ENCODE assay signal across 24 mouse cellular contexts in genomic region chr16:75344201-75344927, GRCm38 (mm10).
A peak's percentile ranks its signal among the peaks of the same experiment; 100 is the strongest.
DNase-seq lines count a peak whose midpoint lies in the region; ATAC-seq and TF ChIP-seq lines count a peak whose summit lies in the region.
"Had no signal": no experiment of that assay in that cellular context is flagged by ENCODE, and none has a peak within 500 bp of the region (broad histone marks: within the 10 kb centered on the region; RNA-seq: fewer than 3 reads in every experiment).

No protein-coding gene starts in this region.

- ATAC-seq in liver, postnatal 0 days: no peak
- ATAC-seq in neural tube, embryonic 12.5 days (ENCODE audit: low FRiP score, low read depth): 0 out of 2 replicates have a peak, but pooled peaks have one; percentile 53
- ATAC-seq in liver, embryonic 13.5 days (ENCODE audit: low read depth): peak; percentile 50; the same call in 1 of the 2 replicates

- no peak overlapping the region for H3K27ac ChIP-seq in liver, postnatal 0 days (ENCODE audit: low read depth)
- no peak overlapping the region for H3K27ac ChIP-seq in neural tube, embryonic 12.5 days
- H3K27ac ChIP-seq in liver, embryonic 13.5 days: no peak overlapping the region; the same call in 1 of the 2 replicates
- H3K27ac ChIP-seq in gastrocnemius, adult 2 months: no peak overlapping the region
- H3K27ac ChIP-seq: forebrain, embryonic 10.5 days; heart, embryonic 15.5 days; hindbrain, embryonic 13.5 days; left cerebral cortex, adult 2 months; limb, embryonic 15.5 days; macrophage; stomach, embryonic 15.5 days had no signal

- no peak for TF ChIP-seq EP300 in liver, postnatal 0 days (IDR thresholded peaks at IDR 0.05; ENCODE audit: low read depth)

- no peaks in the 10 kb centered on the region for H3K4me1 ChIP-seq in liver, postnatal 0 days (ENCODE audit: insufficient read depth)
- H3K4me1 ChIP-seq in neural tube, embryonic 12.5 days: no peaks in the 10 kb centered on the region
- H3K4me1 ChIP-seq in liver, embryonic 13.5 days (replicated peaks): peaks cover 12% of the 10 kb centered on the region; the same call in 1 of the 2 replicates
- H3K4me1 ChIP-seq: heart, embryonic 15.5 days; hindbrain, embryonic 13.5 days; limb, embryonic 15.5 days; stomach, embryonic 15.5 days had no signal

- DNase-seq in liver: peak; percentile 5
- DNase-seq in liver, postnatal 0 days: no peak
- DNase-seq in neural tube, embryonic 10.5 days (ENCODE audit: extremely low spot score, low spot score): no peak
- no peak for DNase-seq in liver, embryonic 13.5 days
- no peak for DNase-seq in gastrocnemius, adult 2 months
- DNase-seq in layer of hippocampus, postnatal 36 days: no peak
- no peak for DNase-seq in gastrocnemius, postnatal 25 days
- DNase-seq: adrenal gland, postnatal 10 days; cerebellum, adult 2 months; cerebellum, postnatal 36 days; heart, postnatal 36 days; kidney, adult 11 months; layer of hippocampus, adult 9-11 months; right cerebral cortex, postnatal 4 days; thymus, adult 18-20 months; thymus, postnatal 36 days had no signal

- no peak overlapping the region for H3K9ac ChIP-seq in liver, postnatal 0 days (replicated peaks)
- no peak overlapping the region for H3K9ac ChIP-seq in neural tube, embryonic 12.5 days
- H3K9ac ChIP-seq in liver, embryonic 13.5 days: no peak overlapping the region
- H3K9ac ChIP-seq: heart, embryonic 15.5 days; hindbrain, embryonic 13.5 days; limb, embryonic 15.5 days; stomach, embryonic 15.5 days had no signal

- no peak for TF ChIP-seq CTCF in liver, postnatal 0 days (IDR thresholded peaks at IDR 0.05; ENCODE audit: low read depth)
- no peak for TF ChIP-seq CTCF in gastrocnemius, adult 2 months (IDR thresholded peaks at IDR 0.05)

- WGBS in liver, postnatal 0 days (ENCODE audit: insufficient replicate concordance): 59% methylated on average over 8 of the region's 8 CpGs
- WGBS in neural tube, embryonic 12.5 days: 91% methylated on average over 8 of the region's 8 CpGs
- 36% methylated on average over 8 of the region's 8 CpGs for WGBS in liver, embryonic 13.5 days (ENCODE audit: insufficient replicate concordance)

- no peaks in the 10 kb centered on the region for H3K36me3 ChIP-seq in liver, postnatal 0 days (replicated peaks; ENCODE audit: insufficient read depth, low read length)
- H3K36me3 ChIP-seq in neural tube, embryonic 12.5 days: no peaks in the 10 kb centered on the region
- H3K36me3 ChIP-seq in liver, embryonic 13.5 days: no peaks in the 10 kb centered on the region
- H3K36me3 ChIP-seq: forebrain, embryonic 10.5 days; heart, embryonic 15.5 days; hindbrain, embryonic 13.5 days; limb, embryonic 15.5 days; stomach, embryonic 15.5 days had no signal

- H3K27me3 ChIP-seq in liver, postnatal 0 days (ENCODE audit: insufficient read depth, low read length): no peaks in the 10 kb centered on the region
- no peaks in the 10 kb centered on the region for H3K27me3 ChIP-seq in neural tube, embryonic 12.5 days (replicated peaks)
- H3K27me3 ChIP-seq in liver, embryonic 13.5 days: no peaks in the 10 kb centered on the region
- H3K27me3 ChIP-seq: heart, embryonic 15.5 days; hindbrain, embryonic 13.5 days; limb, embryonic 15.5 days; stomach, embryonic 15.5 days had no signal

- H3K9me3 ChIP-seq in liver, postnatal 0 days (ENCODE audit: low read length): no peaks in the 10 kb centered on the region
- no peaks in the 10 kb centered on the region for H3K9me3 ChIP-seq in neural tube, embryonic 12.5 days
- H3K9me3 ChIP-seq in liver, embryonic 13.5 days (replicated peaks): no peaks in the 10 kb centered on the region
- H3K9me3 ChIP-seq: forebrain, embryonic 10.5 days; heart, embryonic 15.5 days; hindbrain, embryonic 13.5 days; limb, embryonic 15.5 days; stomach, embryonic 15.5 days had no signal

- intact Hi-C loops in gastrocnemius, adult 2 months (cut with DNase I): loop anchor here (5.0 kb wide), 1 partner anchor 1558 kb away; no protein-coding TSS in a partner anchor

- no peak overlapping the region for H3K4me3 ChIP-seq in liver, postnatal 0 days (ENCODE audit: low read depth, low read length)
- H3K4me3 ChIP-seq in neural tube, embryonic 12.5 days: no peak overlapping the region
- H3K4me3 ChIP-seq in liver, embryonic 13.5 days (replicated peaks): no peak overlapping the region
- no peak overlapping the region for H3K4me3 ChIP-seq in gastrocnemius, adult 2 months
- H3K4me3 ChIP-seq: forebrain, embryonic 10.5 days; heart, embryonic 15.5 days; hindbrain, embryonic 13.5 days; limb, embryonic 15.5 days; stomach, embryonic 15.5 days had no signal

- no peak overlapping the region; the same call in 1 of the 2 replicates for H3K4me2 ChIP-seq in liver, postnatal 0 days (ENCODE audit: low read depth, low read length)
- H3K4me2 ChIP-seq in neural tube, embryonic 12.5 days (replicated peaks): no peak overlapping the region
- H3K4me2 ChIP-seq in liver, embryonic 13.5 days: peak overlapping the region; percentile 44; the same call in 1 of the 2 replicates
- H3K4me2 ChIP-seq: hindbrain, embryonic 13.5 days had no signal
